Mouse (Mus musculus) intestine, embryonic 15.5 days (tissue): ENCODE results near the gene Slc35g3. TPM values are rescaled to one million over a fixed set of nuclear protein-coding genes. Genes with fewer than 3 reads are reported as not detected.
A peak's percentile ranks its signal among the peaks of the same experiment; 100 is the strongest.

Source experiments
- ATAC-seq: fragments of 200-750 bp; cut with Nextera tagmentation; 2 replicates; pipeline ENCODE4 v1.8.0; 2017; ENCODE audit warnings: moderate TSS enrichment, moderate library complexity
- H3K27ac ChIP-seq: fragments of 300-500 bp; sonication (generic); 2 replicates; pipeline ENCODE4 v1.5.1; 2015; ENCODE audit warnings: mild to moderate bottlenecking, inconsistent platforms
- H3K27me3 ChIP-seq: fragments of 300-500 bp; sonication (generic); replicated peaks from 2 replicates; pipeline ENCODE4 v1.6.1; 2015; ENCODE audit warnings: inconsistent platforms
- H3K36me3 ChIP-seq: fragments of 300-500 bp; sonication (generic); 2 replicates; pipeline ENCODE4 v1.6.1; 2015; ENCODE audit warnings: inconsistent platforms
- H3K4me1 ChIP-seq: fragments of 300-500 bp; sonication (generic); replicated peaks from 2 replicates; pipeline ENCODE4 v1.6.1; 2015; ENCODE audit warnings: inconsistent platforms
- H3K4me2 ChIP-seq: fragments of 300-500 bp; sonication (generic); replicated peaks from 2 replicates; pipeline ENCODE4 v1.6.1; 2015; ENCODE audit warnings: mild to moderate bottlenecking, inconsistent platforms
- H3K4me3 ChIP-seq: fragments of 300-500 bp; sonication (generic); replicated peaks from 2 replicates; pipeline ENCODE4 v1.5.1; 2015; ENCODE audit warnings: inconsistent platforms
- H3K9ac ChIP-seq: fragments of 300-500 bp; sonication (generic); 2 replicates; pipeline ENCODE4 v1.6.1; 2015; ENCODE audit warnings: inconsistent platforms
- H3K9me3 ChIP-seq: fragments of 300-500 bp; sonication (generic); 2 replicates; pipeline ENCODE4 v1.6.1; 2016; ENCODE audit warnings: inconsistent platforms
- WGBS: fragments of 180-500 bp; shearing (Covaris S2); methylation state at CpG from one replicate; pipeline ENCODE4 v1.1.7; 2015; 5-methylcytosine and 5-hydroxymethylcytosine counted together
- polyA plus RNA-seq: library from polyadenylated mRNA; unstranded; fragments of >200 nt; fragmentation: Nextera tagmentation; extraction: Ambion mirVana; gene quantifications from 2 replicates; pipeline ENCODE4 v1.2.1, GENCODE M21; 2015

Gene Slc35g3
- polyA plus RNA-seq, 1 experiment from 2014 or later: 0.15 TPM

GRCm38 (mm10) chr11:69778258-69778982 is 16.7 kb upstream of the Slc35g3 start:
- Histone ChIP-seq H3K4me3 (no peak overlapping the region), H3K4me1 (no peaks in the 10 kb centered on the region), H3K9ac (no peak overlapping the region), H3K9me3 (no peaks in the 10 kb centered on the region), H3K36me3 (no peaks in the 10 kb centered on the region), H3K27ac (no peak overlapping the region), H3K4me2 (no peak overlapping the region), H3K27me3 (no peaks in the 10 kb centered on the region)
- 70% methylated on average over 23 of the region's 23 CpGs for WGBS
- ATAC-seq: no peak

- H3K27me3 ChIP-seq: no peaks in the 10 kb centered on the region
- no peak overlapping the region for H3K27ac ChIP-seq
- H3K9ac ChIP-seq: no peak overlapping the region
- 68% methylated on average over 26 of the region's 26 CpGs for WGBS
- H3K4me1 ChIP-seq: no peaks in the 10 kb centered on the region
- no peaks in the 10 kb centered on the region for H3K9me3 ChIP-seq
- no peak for ATAC-seq
- H3K36me3 ChIP-seq: no peaks in the 10 kb centered on the region
- no peak overlapping the region for H3K4me2 ChIP-seq
- no peak overlapping the region for H3K4me3 ChIP-seq
Observed at GRCm38 (mm10) chr11:69777504-69778257, 15.9 kb upstream of the Slc35g3 start.

- H3K4me3 ChIP-seq: no peak overlapping the region
- H3K9me3 ChIP-seq: no peaks in the 10 kb centered on the region
Observed at GRCm38 (mm10) chr11:69776488-69776887, 14.7 kb upstream of the Slc35g3 start.

GRCm38 (mm10) chr11:69775716-69776115 is 13.9 kb upstream of the Slc35g3 start:
- H3K9me3 ChIP-seq: no peaks in the 10 kb centered on the region
- H3K4me3 ChIP-seq: no peak overlapping the region
- H3K4me2 ChIP-seq: no peak overlapping the region
- no peak for ATAC-seq
- no peak overlapping the region for H3K27ac ChIP-seq
- no peaks in the 10 kb centered on the region for H3K27me3 ChIP-seq
- H3K9ac ChIP-seq: no peak overlapping the region
- no peaks in the 10 kb centered on the region for H3K36me3 ChIP-seq
- 68% methylated on average over 10 of the region's 10 CpGs for WGBS
- H3K4me1 ChIP-seq: no peaks in the 10 kb centered on the region

More at GRCm38 (mm10) chr11:69776488-69776887, 14.7 kb upstream of the Slc35g3 start:
- no peak overlapping the region for H3K27ac ChIP-seq
- no peak overlapping the region for H3K9ac ChIP-seq
- H3K36me3 ChIP-seq: no peaks in the 10 kb centered on the region
- no peaks in the 10 kb centered on the region for H3K27me3 ChIP-seq
- 80% methylated on average over 20 of the region's 20 CpGs for WGBS
- ATAC-seq: no peak
- H3K4me2 ChIP-seq: no peak overlapping the region
- H3K4me1 ChIP-seq: no peaks in the 10 kb centered on the region

- ATAC-seq: no peak
- no peak overlapping the region for H3K27ac ChIP-seq
- WGBS: 65% methylated on average over 5 of the region's 5 CpGs
Observed at GRCm38 (mm10) chr11:69774961-69775360, 13.2 kb upstream of the Slc35g3 start.

GRCm38 (mm10) chr11:69767625-69767909 is 5.8 kb upstream of the Slc35g3 start:
- 51% methylated on average over 4 of the region's 4 CpGs for WGBS
- peaks cover 21% of the 10 kb centered on the region for H3K4me1 ChIP-seq
- H3K9ac ChIP-seq: no peak overlapping the region; the same call in 1 of the 2 replicates
- no peak for ATAC-seq
- no peak overlapping the region for H3K27ac ChIP-seq
- H3K27me3 ChIP-seq: no peaks in the 10 kb centered on the region
- H3K4me2 ChIP-seq: peak overlapping the region; percentile 81
- no peaks in the 10 kb centered on the region for H3K36me3 ChIP-seq
- H3K4me3 ChIP-seq: no peak overlapping the region
- no peaks in the 10 kb centered on the region for H3K9me3 ChIP-seq

More at GRCm38 (mm10) chr11:69774961-69775360, 13.2 kb upstream of the Slc35g3 start:
- Histone ChIP-seq H3K4me2 (no peak overlapping the region), H3K4me3 (no peak overlapping the region), H3K4me1 (no peaks in the 10 kb centered on the region), H3K9ac (no peak overlapping the region), H3K36me3 (no peaks in the 10 kb centered on the region), H3K9me3 (no peaks in the 10 kb centered on the region), H3K27me3 (no peaks in the 10 kb centered on the region)

GRCm38 (mm10) chr11:69766872-69767624 is 5.3 kb upstream of the Slc35g3 start:
- ATAC-seq: no peak
- peak overlapping the region; percentile 81 for H3K4me2 ChIP-seq
- peak overlapping the region; percentile 95 for H3K4me3 ChIP-seq
- H3K9ac ChIP-seq: peak overlapping the region; percentile 93; the same call in 1 of the 2 replicates
- peaks cover 21% of the 10 kb centered on the region for H3K4me1 ChIP-seq
- H3K9me3 ChIP-seq: no peaks in the 10 kb centered on the region
- WGBS: 61% methylated on average over 13 of the region's 13 CpGs
- H3K27ac ChIP-seq: peak overlapping the region; percentile 90; the same call in 1 of the 2 replicates
- no peaks in the 10 kb centered on the region for H3K27me3 ChIP-seq
- no peaks in the 10 kb centered on the region for H3K36me3 ChIP-seq

- WGBS: 0% methylated on average over 37 of the region's 37 CpGs
- Histone ChIP-seq H3K27ac (peak overlapping the region; percentile 90), H3K9ac (peak overlapping the region; percentile 93), H3K27me3 (no peaks in the 10 kb centered on the region), H3K4me3 (peak overlapping the region; percentile 95), H3K4me2 (peak overlapping the region; percentile 81), H3K9me3 (no peaks in the 10 kb centered on the region), H3K4me1 (peaks cover 21% of the 10 kb centered on the region), H3K36me3 (no peaks in the 10 kb centered on the region)
- ATAC-seq: peak; percentile 88
Observed at GRCm38 (mm10) chr11:69766126-69766609, 4.4 kb upstream of the Slc35g3 start.

- peaks cover 24% of the 10 kb centered on the region for H3K4me1 ChIP-seq
- WGBS: 18% methylated on average over 39 of the region's 55 CpGs
- peak within 1 kb of the TSS; percentile 93 for H3K9ac ChIP-seq
- ATAC-seq: peak; percentile 72
- H3K27ac ChIP-seq: peak within 1 kb of the TSS; percentile 90
- H3K4me2 ChIP-seq: peak within 1 kb of the TSS; percentile 81
- no peaks in the 10 kb centered on the region for H3K36me3 ChIP-seq
- peak within 1 kb of the TSS; percentile 95 for H3K4me3 ChIP-seq
- no peaks in the 10 kb centered on the region for H3K27me3 ChIP-seq
- H3K9me3 ChIP-seq: no peaks in the 10 kb centered on the region
Observed at GRCm38 (mm10) chr11:69765221-69766125, 3.7 kb upstream of the Slc35g3 start, which contains the start of gene Zbtb4. TSS of gene Zbtb4 (plus strand) at chr11:69765912.

GRCm38 (mm10) chr11:69763551-69763950 is 1.8 kb upstream of the Slc35g3 start:
- no peak overlapping the region for H3K4me2 ChIP-seq
- no peaks in the 10 kb centered on the region for H3K27me3 ChIP-seq
- no peak overlapping the region for H3K9ac ChIP-seq
- no peaks in the 10 kb centered on the region for H3K36me3 ChIP-seq
- H3K27ac ChIP-seq: no peak overlapping the region
- WGBS: 74% methylated on average over 7 of the region's 7 CpGs
- peaks cover 34% of the 10 kb centered on the region for H3K4me1 ChIP-seq
- H3K4me3 ChIP-seq: no peak overlapping the region
- no peaks in the 10 kb centered on the region for H3K9me3 ChIP-seq
- no peak for ATAC-seq

- Histone ChIP-seq H3K27ac (no peak overlapping the region), H3K9ac (no peak overlapping the region), H3K4me1 (peaks cover 29% of the 10 kb centered on the region), H3K4me3 (no peak overlapping the region), H3K27me3 (no peaks in the 10 kb centered on the region), H3K4me2 (no peak overlapping the region), H3K9me3 (no peaks in the 10 kb centered on the region), H3K36me3 (no peaks in the 10 kb centered on the region)
- WGBS: 91% methylated on average over 7 of the region's 7 CpGs
- ATAC-seq: no peak
Observed at GRCm38 (mm10) chr11:69760901-69761200, 917 bp downstream of the Slc35g3 start.
